Mouse (Mus musculus): ENCODE results near the gene Ankrd36.

DNA sequence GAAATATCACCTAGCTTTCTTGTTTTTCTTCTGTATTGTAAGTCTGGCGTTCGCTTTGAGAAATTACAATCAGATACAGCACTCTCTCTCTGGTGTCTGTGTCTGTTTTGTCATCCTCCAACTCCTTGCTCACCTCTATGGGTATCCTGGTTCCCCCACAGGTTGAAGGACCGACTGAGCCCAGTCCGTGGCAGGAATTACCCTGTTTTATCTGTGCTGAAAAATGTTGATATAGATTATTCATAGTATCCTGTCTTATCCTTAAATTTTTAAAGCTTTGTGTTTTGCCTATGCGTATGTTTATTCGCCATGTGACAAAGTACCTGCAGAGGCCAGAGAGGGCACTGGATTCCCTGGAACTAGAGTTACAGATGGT is 133.5 kb downstream of the Ankrd36 start:
- TF ChIP-seq CTCF (conservative IDR thresholded peaks at IDR 0.05; ENCODE audit: low read length) (no peak), NANOG (IDR thresholded peaks at IDR 0.05; ENCODE audit: borderline replicate concordance, low read length) (no peak), POU5F1 (IDR thresholded peaks at IDR 0.05; ENCODE audit: borderline replicate concordance, low read length) (no peak)

Measured in E14TG2a.4 (cell line).